Mouse (Mus musculus): ENCODE results near the gene Six5.

- TF ChIP-seq CTCF (IDR thresholded peaks at IDR 0.05; ENCODE audit: borderline replicate concordance, insufficient read depth, low read depth, low read length) (no peak), POLR2A (IDR thresholded peaks at IDR 0.05; ENCODE audit: borderline replicate concordance, insufficient read depth, low read length) (no peak)
Measured at GRCm38 (mm10) chr7:19057405-19057804, 37.0 kb upstream of the Six5 start.
